Mouse (Mus musculus) small intestine, adult 2 months (tissue): ENCODE measurements around the gene 9130213A22Rik. TPM values are rescaled to one million over a fixed set of nuclear protein-coding genes. Genes with fewer than 3 reads are reported as not detected.
A peak's percentile ranks its signal among the peaks of the same experiment; 100 is the strongest.

Source experiments
- H3K27ac ChIP-seq: fragments of 200-500 bp; 2 replicates; pipeline ENCODE4 v1.5.1; 2012; ENCODE audit warnings: low read depth, low read length, control low read depth, inconsistent platforms; ENCODE audit not compliant: insufficient read depth
- H3K27me3 ChIP-seq: fragments of 200-500 bp; 2 replicates; pipeline ENCODE4 v1.6.1; 2012; ENCODE audit warnings: mild to moderate bottlenecking, moderate library complexity, low read length, inconsistent platforms; ENCODE audit not compliant: control insufficient read depth, insufficient read depth
- H3K36me3 ChIP-seq: fragments of 200-500 bp; 2 replicates; pipeline ENCODE4 v1.6.1; 2012; ENCODE audit warnings: mild to moderate bottlenecking, low read length, control low read depth, inconsistent platforms; ENCODE audit not compliant: control insufficient read depth, insufficient read depth
- H3K4me1 ChIP-seq: fragments of 200-500 bp; 2 replicates; pipeline ENCODE4 v1.6.1; 2012; ENCODE audit warnings: low read length, inconsistent platforms, mixed read lengths; ENCODE audit not compliant: control insufficient read depth, insufficient read depth, insufficient read length
- H3K4me3 ChIP-seq: fragments of 200-500 bp; 2 replicates; pipeline ENCODE4 v1.5.1; 2012; ENCODE audit warnings: low read depth, mild to moderate bottlenecking, control low read depth, inconsistent platforms, low read length, moderate library complexity
- CTCF ChIP-seq: fragments of 200-500 bp; IDR thresholded peaks from 2 replicates; pipeline ENCODE4 v1.5.1; 2012; ENCODE audit warnings: low read depth, mild to moderate bottlenecking, control low read depth, inconsistent platforms, low read length, moderate library complexity, mixed read lengths; ENCODE audit not compliant: insufficient replicate concordance, insufficient read length; ENCODE audit errors: extremely low read depth
- POLR2A ChIP-seq: fragments of 200-500 bp; IDR thresholded peaks from 2 replicates; pipeline ENCODE4 v1.6.1; 2012; ENCODE audit warnings: low read depth, mild to moderate bottlenecking, control low read depth, inconsistent platforms, low read length, moderate library complexity
- WGBS: fragments of 180-500 bp; shearing (Covaris S2); methylation state at CpG from one replicate; pipeline ENCODE4 v1.1.7; 2018; 5-methylcytosine and 5-hydroxymethylcytosine counted together
- polyA plus RNA-seq: library from polyadenylated mRNA; depleted of rRNA; stranded (reverse); fragments of >200 nt; gene quantifications from 2 replicates; pipeline ENCODE4 v1.2.3, GENCODE M21; 2012

Gene 9130213A22Rik
- polyA plus RNA-seq, 1 experiment = 0.38 TPM

- Histone ChIP-seq H3K36me3 (no peaks in the 10 kb centered on the region), H3K4me3 (no peak overlapping the region), H3K27ac (0 out of 2 replicates have a peak overlapping the region, but pooled peaks have one; percentile 50), H3K27me3 (no peaks in the 10 kb centered on the region), H3K4me1 (peaks cover 11% of the 10 kb centered on the region; the same call in 1 of the 2 replicates)
- TF ChIP-seq POLR2A (no peak), CTCF (no peak)
- 62% methylated on average over 5 of the region's 5 CpGs for WGBS
Measured at GRCm38 (mm10) chr11:69078805-69079438, 43.5 kb downstream of the 9130213A22Rik start.

GRCm38 (mm10) chr11:69078041-69078440 is 44.3 kb downstream of the 9130213A22Rik start:
- peaks cover 11% of the 10 kb centered on the region; the same call in 1 of the 2 replicates for H3K4me1 ChIP-seq
- no peak overlapping the region for H3K4me3 ChIP-seq
- H3K36me3 ChIP-seq = no peaks in the 10 kb centered on the region
- H3K27me3 ChIP-seq = no peaks in the 10 kb centered on the region
- no peak overlapping the region for H3K27ac ChIP-seq
- no peak for TF ChIP-seq CTCF
- TF ChIP-seq POLR2A = no peak
- 80% methylated on average over 6 of the region's 6 CpGs for WGBS

- peaks cover 11% of the 10 kb centered on the region; the same call in 1 of the 2 replicates for H3K4me1 ChIP-seq
- H3K36me3 ChIP-seq = no peaks in the 10 kb centered on the region
- TF ChIP-seq POLR2A = no peak
- no peak for TF ChIP-seq CTCF
- WGBS = 83% methylated on average over 9 of the region's 9 CpGs
- no peaks in the 10 kb centered on the region for H3K27me3 ChIP-seq
- no peak overlapping the region for H3K4me3 ChIP-seq
- H3K27ac ChIP-seq = no peak overlapping the region
Measured at GRCm38 (mm10) chr11:69077316-69077715, 45.1 kb downstream of the 9130213A22Rik start.

- Histone ChIP-seq H3K36me3 (no peaks in the 10 kb centered on the region), H3K27ac (no peak overlapping the region), H3K4me1 (peaks cover 11% of the 10 kb centered on the region; the same call in 1 of the 2 replicates), H3K27me3 (no peaks in the 10 kb centered on the region), H3K4me3 (no peak overlapping the region)
- TF ChIP-seq POLR2A (no peak), CTCF (no peak)
- 79% methylated on average over 5 of the region's 5 CpGs for WGBS
Measured at GRCm38 (mm10) chr11:69076572-69076971, 45.8 kb downstream of the 9130213A22Rik start.

- H3K36me3 ChIP-seq = no peaks in the 10 kb centered on the region
- no peak overlapping the region for H3K27ac ChIP-seq
- TF ChIP-seq POLR2A (no peak), CTCF (no peak)
- no peak overlapping the region for H3K4me3 ChIP-seq
- H3K4me1 ChIP-seq = peaks cover 16% of the 10 kb centered on the region; the same call in 1 of the 2 replicates
- H3K27me3 ChIP-seq = no peaks in the 10 kb centered on the region
- 67% methylated on average over 9 of the region's 9 CpGs for WGBS
Measured at GRCm38 (mm10) chr11:69075764-69076479, 46.5 kb downstream of the 9130213A22Rik start.

GRCm38 (mm10) chr11:69074776-69075069 is 47.7 kb downstream of the 9130213A22Rik start:
- Histone ChIP-seq H3K4me3 (no peak overlapping the region), H3K4me1 (peaks cover 8% of the 10 kb centered on the region; the same call in 1 of the 2 replicates), H3K36me3 (no peaks in the 10 kb centered on the region), H3K27me3 (no peaks in the 10 kb centered on the region), H3K27ac (no peak overlapping the region)
- WGBS = 74% methylated on average over 2 of the region's 2 CpGs
- TF ChIP-seq CTCF (no peak), POLR2A (no peak)
